Mouse (Mus musculus): Measurements from ENCODE around the gene Fndc3b.

Fndc3b gene

GRCm38 (mm10) chr3:27710648-27711428 is at the start of gene Fndc3b:
Gene Fndc3b (minus strand): TSS chr3:27711307.
- no peak for TF ChIP-seq CTCF (conservative IDR thresholded peaks at IDR 0.05; ENCODE audit: low read length)
- no peak for TF ChIP-seq NANOG (IDR thresholded peaks at IDR 0.05; ENCODE audit: borderline replicate concordance, low read length)
- TF ChIP-seq POU5F1 (IDR thresholded peaks at IDR 0.05; ENCODE audit: borderline replicate concordance, low read length), result no peak
- H3K9me3 ChIP-seq (ENCODE audit: low read length), result no peaks in the 10 kb centered on the region
- no peaks in the 10 kb centered on the region for H3K36me3 ChIP-seq (ENCODE audit: insufficient read depth, low read length)
- H3K4me3 ChIP-seq (replicated peaks; ENCODE audit: low read length), result peak within 1 kb of the TSS; percentile 96
- H3K4me1 ChIP-seq (replicated peaks; ENCODE audit: low read depth, low read length), result peaks cover 31% of the 10 kb centered on the region
- H3K27me3 ChIP-seq (ENCODE audit: insufficient read depth, low read length), result peaks cover 26% of the 10 kb centered on the region

- Histone ChIP-seq H3K4me3 (replicated peaks; ENCODE audit: low read length) (no peak overlapping the region), H3K36me3 (ENCODE audit: insufficient read depth, low read length) (no peaks in the 10 kb centered on the region), H3K4me1 (replicated peaks; ENCODE audit: low read depth, low read length) (peaks cover 6% of the 10 kb centered on the region; the same call in 1 of the 2 replicates), H3K9me3 (ENCODE audit: low read length) (no peaks in the 10 kb centered on the region), H3K27me3 (ENCODE audit: insufficient read depth, low read length) (no peaks in the 10 kb centered on the region)
- no peak for TF ChIP-seq CTCF (conservative IDR thresholded peaks at IDR 0.05; ENCODE audit: low read length)
- TF ChIP-seq NANOG (IDR thresholded peaks at IDR 0.05; ENCODE audit: borderline replicate concordance, low read length), result no peak
- TF ChIP-seq POU5F1 (IDR thresholded peaks at IDR 0.05; ENCODE audit: borderline replicate concordance, low read length), result no peak
Measured at GRCm38 (mm10) chr3:27760278-27760677, 49.2 kb upstream of the Fndc3b start.

- no peaks in the 10 kb centered on the region for H3K36me3 ChIP-seq (ENCODE audit: insufficient read depth, low read length)
- no peak for TF ChIP-seq POU5F1 (IDR thresholded peaks at IDR 0.05; ENCODE audit: borderline replicate concordance, low read length)
- no peak for TF ChIP-seq CTCF (conservative IDR thresholded peaks at IDR 0.05; ENCODE audit: low read length)
- TF ChIP-seq NANOG (IDR thresholded peaks at IDR 0.05; ENCODE audit: borderline replicate concordance, low read length), result no peak
- no peaks in the 10 kb centered on the region for H3K27me3 ChIP-seq (ENCODE audit: insufficient read depth, low read length)
- H3K9me3 ChIP-seq (ENCODE audit: low read length), result no peaks in the 10 kb centered on the region
- H3K4me3 ChIP-seq (replicated peaks; ENCODE audit: low read length), result no peak overlapping the region
- peaks cover 6% of the 10 kb centered on the region; the same call in 1 of the 2 replicates for H3K4me1 ChIP-seq (replicated peaks; ENCODE audit: low read depth, low read length)
Measured at GRCm38 (mm10) chr3:27758976-27759375, 47.9 kb upstream of the Fndc3b start.

- no peak overlapping the region for H3K4me3 ChIP-seq (replicated peaks; ENCODE audit: low read length)
- no peaks in the 10 kb centered on the region for H3K36me3 ChIP-seq (ENCODE audit: insufficient read depth, low read length)
- H3K4me1 ChIP-seq (replicated peaks; ENCODE audit: low read depth, low read length), result no peaks in the 10 kb centered on the region
- no peak for TF ChIP-seq CTCF (conservative IDR thresholded peaks at IDR 0.05; ENCODE audit: low read length)
- H3K9me3 ChIP-seq (ENCODE audit: low read length), result peaks cover 26% of the 10 kb centered on the region
- H3K27me3 ChIP-seq (ENCODE audit: insufficient read depth, low read length), result no peaks in the 10 kb centered on the region
Measured at GRCm38 (mm10) chr3:27751657-27752056, 40.5 kb upstream of the Fndc3b start.

- Histone ChIP-seq H3K4me3 (replicated peaks; ENCODE audit: low read length) (no peak overlapping the region), H3K27me3 (ENCODE audit: insufficient read depth, low read length) (no peaks in the 10 kb centered on the region), H3K4me1 (replicated peaks; ENCODE audit: low read depth, low read length) (no peaks in the 10 kb centered on the region), H3K9me3 (ENCODE audit: low read length) (peaks cover 30% of the 10 kb centered on the region), H3K36me3 (ENCODE audit: insufficient read depth, low read length) (no peaks in the 10 kb centered on the region)
- TF ChIP-seq NANOG (IDR thresholded peaks at IDR 0.05; ENCODE audit: borderline replicate concordance, low read length) (no peak), CTCF (conservative IDR thresholded peaks at IDR 0.05; ENCODE audit: low read length) (no peak), POU5F1 (IDR thresholded peaks at IDR 0.05; ENCODE audit: borderline replicate concordance, low read length) (no peak)
Measured at GRCm38 (mm10) chr3:27751156-27751555, 40.0 kb upstream of the Fndc3b start.

- peaks cover 14% of the 10 kb centered on the region for H3K4me1 ChIP-seq (replicated peaks; ENCODE audit: low read depth, low read length)
- H3K36me3 ChIP-seq (ENCODE audit: insufficient read depth, low read length), result no peaks in the 10 kb centered on the region
- TF ChIP-seq CTCF (conservative IDR thresholded peaks at IDR 0.05; ENCODE audit: low read length) (no peak), POU5F1 (IDR thresholded peaks at IDR 0.05; ENCODE audit: borderline replicate concordance, low read length) (no peak), NANOG (IDR thresholded peaks at IDR 0.05; ENCODE audit: borderline replicate concordance, low read length) (no peak)
- H3K4me3 ChIP-seq (replicated peaks; ENCODE audit: low read length), result no peak overlapping the region
- H3K9me3 ChIP-seq (ENCODE audit: low read length), result peaks cover 41% of the 10 kb centered on the region
- H3K27me3 ChIP-seq (ENCODE audit: insufficient read depth, low read length), result no peaks in the 10 kb centered on the region
Measured at GRCm38 (mm10) chr3:27745651-27746050, 34.5 kb upstream of the Fndc3b start.

GRCm38 (mm10) chr3:27744754-27745153 is 33.6 kb upstream of the Fndc3b start:
- H3K4me3 ChIP-seq (replicated peaks; ENCODE audit: low read length), result no peak overlapping the region
- no peaks in the 10 kb centered on the region for H3K27me3 ChIP-seq (ENCODE audit: insufficient read depth, low read length)
- peaks cover 14% of the 10 kb centered on the region for H3K4me1 ChIP-seq (replicated peaks; ENCODE audit: low read depth, low read length)
- TF ChIP-seq POU5F1 (IDR thresholded peaks at IDR 0.05; ENCODE audit: borderline replicate concordance, low read length) (no peak), CTCF (conservative IDR thresholded peaks at IDR 0.05; ENCODE audit: low read length) (no peak), NANOG (IDR thresholded peaks at IDR 0.05; ENCODE audit: borderline replicate concordance, low read length) (no peak; the same call in 1 of the 2 replicates)
- no peaks in the 10 kb centered on the region for H3K36me3 ChIP-seq (ENCODE audit: insufficient read depth, low read length)
- H3K9me3 ChIP-seq (ENCODE audit: low read length), result peaks cover 41% of the 10 kb centered on the region

GRCm38 (mm10) chr3:27743271-27744145 is 32.4 kb upstream of the Fndc3b start:
- Histone ChIP-seq H3K9me3 (ENCODE audit: low read length) (peaks cover 33% of the 10 kb centered on the region), H3K4me1 (replicated peaks; ENCODE audit: low read depth, low read length) (peaks cover 14% of the 10 kb centered on the region), H3K27me3 (ENCODE audit: insufficient read depth, low read length) (no peaks in the 10 kb centered on the region), H3K36me3 (ENCODE audit: insufficient read depth, low read length) (no peaks in the 10 kb centered on the region), H3K4me3 (replicated peaks; ENCODE audit: low read length) (no peak overlapping the region)
- TF ChIP-seq CTCF (conservative IDR thresholded peaks at IDR 0.05; ENCODE audit: low read length) (no peak), NANOG (IDR thresholded peaks at IDR 0.05; ENCODE audit: borderline replicate concordance, low read length) (no peak), POU5F1 (IDR thresholded peaks at IDR 0.05; ENCODE audit: borderline replicate concordance, low read length) (no peak)

All from E14TG2a.4 (cell line).